Mouse (Mus musculus) heart, embryonic 13.5 days (tissue): ENCODE measurements around the gene Mrgprf. TPM values are rescaled to one million over a fixed set of nuclear protein-coding genes. Genes with fewer than 3 reads are reported as not detected.

Experiments
- ATAC-seq: fragments of 200-750 bp; cut with Nextera tagmentation; 2 replicates; pipeline ENCODE4 v1.8.0; 2017; ENCODE audit warnings: moderate TSS enrichment; ENCODE audit not compliant: insufficient number of reproducible peaks, low FRiP score, low TSS enrichment; ENCODE audit errors: extremely low read depth
- H3K27ac ChIP-seq: fragments of 300-500 bp; sonication (generic); replicated peaks from 2 replicates; pipeline ENCODE4 v1.5.1; 2015; ENCODE audit warnings: moderate library complexity, mild to moderate bottlenecking, inconsistent platforms
- H3K27me3 ChIP-seq: fragments of 300-500 bp; sonication (generic); replicated peaks from 2 replicates; pipeline ENCODE4 v1.6.1; 2015; ENCODE audit warnings: mild to moderate bottlenecking, inconsistent platforms
- H3K36me3 ChIP-seq: fragments of 300-500 bp; sonication (generic); 2 replicates; pipeline ENCODE4 v1.6.1; 2015; ENCODE audit warnings: mild to moderate bottlenecking, inconsistent platforms
- H3K4me1 ChIP-seq: fragments of 300-500 bp; sonication (generic); 2 replicates; pipeline ENCODE4 v1.6.1; 2015; ENCODE audit warnings: inconsistent platforms
- H3K4me2 ChIP-seq: fragments of 300-500 bp; sonication (generic); 2 replicates; pipeline ENCODE4 v1.6.1; 2015; ENCODE audit warnings: inconsistent platforms, mild to moderate bottlenecking, moderate library complexity
- H3K4me3 ChIP-seq: fragments of 300-500 bp; sonication (generic); 2 replicates; pipeline ENCODE4 v1.5.1; 2015; ENCODE audit warnings: moderate library complexity, mild to moderate bottlenecking, inconsistent platforms
- H3K9ac ChIP-seq: fragments of 300-500 bp; sonication (generic); 2 replicates; pipeline ENCODE4 v1.6.1; 2015; ENCODE audit warnings: inconsistent platforms, mild to moderate bottlenecking, moderate library complexity
- H3K9me3 ChIP-seq: fragments of 300-500 bp; sonication (generic); 2 replicates; pipeline ENCODE4 v1.6.1; 2016; ENCODE audit warnings: inconsistent platforms
- WGBS: fragments of 180-500 bp; shearing (Covaris S2); methylation state at CpG from one replicate; pipeline ENCODE4 v1.1.7; 2015; ENCODE audit warnings: mixed read lengths; 5-methylcytosine and 5-hydroxymethylcytosine counted together
- polyA plus RNA-seq: library from polyadenylated mRNA; unstranded; fragments of >200 nt; fragmentation: Nextera tagmentation; extraction: Ambion mirVana; gene quantifications from 2 replicates; pipeline ENCODE4 v1.2.1, GENCODE M21; 2015

The Mrgprf gene
- polyA plus RNA-seq, 1 experiment from 2014 or later, result 0.25 TPM

GRCm38 (mm10) chr7:145283487-145284187, 17.0 kb upstream of the Mrgprf start, which contains the start of gene Tpcn2:
Gene Tpcn2, minus strand, starts transcription at chr7:145284011.
- peak within 1 kb of the TSS; percentile 86 for H3K4me2 ChIP-seq
- 4% methylated on average over 18 of the region's 18 CpGs for WGBS
- peaks cover 15% of the 10 kb centered on the region for H3K36me3 ChIP-seq
- peak within 1 kb of the TSS; percentile 87 for H3K9ac ChIP-seq
- H3K27me3 ChIP-seq, result no peaks in the 10 kb centered on the region
- peak within 1 kb of the TSS; percentile 70 for H3K4me3 ChIP-seq
- ATAC-seq, result peak; percentile 76; the same call in 1 of the 2 replicates
- peaks cover 33% of the 10 kb centered on the region for H3K4me1 ChIP-seq
- H3K27ac ChIP-seq, result peak within 1 kb of the TSS; percentile 55
- H3K9me3 ChIP-seq, result no peaks in the 10 kb centered on the region

DNA sequence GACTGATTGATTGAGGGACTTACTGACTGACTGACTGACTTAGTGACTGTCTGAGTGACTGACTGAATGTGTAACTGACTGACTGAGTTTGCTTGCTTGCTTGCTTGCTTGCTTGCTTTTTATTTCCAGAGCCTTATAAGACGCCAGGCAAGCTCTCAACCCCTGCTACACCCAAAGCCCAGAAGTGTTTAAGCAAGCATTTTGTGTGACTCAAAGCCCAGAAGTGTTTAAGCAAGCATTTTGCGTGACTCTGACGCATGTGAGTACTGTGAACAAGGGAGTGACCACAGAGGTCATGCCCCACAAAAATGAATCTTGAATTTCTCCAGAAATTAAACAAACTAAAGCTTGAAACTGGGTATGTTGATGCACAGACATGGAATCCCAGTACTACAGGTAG, 16.3 kb upstream of the Mrgprf start:
- Histone ChIP-seq H3K9me3 (no peaks in the 10 kb centered on the region), H3K9ac (peak overlapping the region; percentile 4; the same call in 1 of the 2 replicates), H3K27ac (no peak overlapping the region), H3K4me2 (peak overlapping the region; percentile 86), H3K36me3 (peaks cover 9% of the 10 kb centered on the region), H3K27me3 (no peaks in the 10 kb centered on the region), H3K4me1 (peaks cover 35% of the 10 kb centered on the region), H3K4me3 (peak overlapping the region; percentile 70)
- ATAC-seq, result no peak
- WGBS, result 62% methylated on average over 3 of the region's 3 CpGs

DNA sequence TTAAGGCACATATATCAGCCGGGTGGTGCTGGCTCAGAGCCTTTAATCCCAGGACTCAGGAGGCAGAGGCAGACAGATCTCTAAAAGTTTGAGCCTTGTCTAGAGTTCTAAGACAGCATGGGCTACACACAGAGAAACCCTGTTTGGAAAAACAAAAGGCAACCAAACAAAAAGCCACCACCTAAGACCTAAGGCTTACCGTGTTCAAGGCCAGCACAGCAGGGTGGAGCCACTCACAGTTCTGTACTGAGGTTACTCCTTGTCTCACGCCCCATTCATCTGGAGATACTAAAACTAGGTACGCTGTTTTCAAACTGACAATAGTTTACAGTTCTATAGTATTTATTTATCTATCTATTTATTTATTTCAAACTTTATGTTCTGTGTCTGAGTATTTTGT, 15.2 kb upstream of the Mrgprf start:
- Histone ChIP-seq H3K36me3 (no peaks in the 10 kb centered on the region), H3K27ac (no peak overlapping the region), H3K4me3 (no peak overlapping the region), H3K4me2 (no peak overlapping the region), H3K9me3 (no peaks in the 10 kb centered on the region), H3K27me3 (no peaks in the 10 kb centered on the region), H3K9ac (no peak overlapping the region), H3K4me1 (peaks cover 40% of the 10 kb centered on the region)
- no peak for ATAC-seq
- 71% methylated on average over 4 of the region's 4 CpGs for WGBS

GRCm38 (mm10) chr7:145287410-145287809, 13.2 kb upstream of the Mrgprf start:
- Histone ChIP-seq H3K27me3 (no peaks in the 10 kb centered on the region), H3K4me2 (no peak overlapping the region), H3K27ac (no peak overlapping the region), H3K36me3 (no peaks in the 10 kb centered on the region), H3K9me3 (no peaks in the 10 kb centered on the region), H3K4me3 (no peak overlapping the region), H3K4me1 (peaks cover 27% of the 10 kb centered on the region), H3K9ac (no peak overlapping the region)
- ATAC-seq, result no peak
- WGBS, result 43% methylated on average over 6 of the region's 6 CpGs

GRCm38 (mm10) chr7:145289302-145289701, 11.3 kb upstream of the Mrgprf start:
- WGBS, result 22% methylated on average over 5 of the region's 5 CpGs

GRCm38 (mm10) chr7:145291847-145292246, 8.8 kb upstream of the Mrgprf start:
- Histone ChIP-seq H3K4me1 (peaks cover 13% of the 10 kb centered on the region), H3K9ac (no peak overlapping the region), H3K4me2 (no peak overlapping the region), H3K36me3 (no peaks in the 10 kb centered on the region), H3K27ac (no peak overlapping the region), H3K9me3 (no peaks in the 10 kb centered on the region), H3K27me3 (no peaks in the 10 kb centered on the region), H3K4me3 (no peak overlapping the region)
- no peak for ATAC-seq
- WGBS, result 75% methylated on average over 2 of the region's 2 CpGs

More at GRCm38 (mm10) chr7:145289302-145289701, 11.3 kb upstream of the Mrgprf start:
- Histone ChIP-seq H3K4me3 (no peak overlapping the region), H3K9me3 (no peaks in the 10 kb centered on the region), H3K4me1 (peaks cover 13% of the 10 kb centered on the region), H3K27me3 (no peaks in the 10 kb centered on the region), H3K27ac (no peak overlapping the region), H3K36me3 (no peaks in the 10 kb centered on the region), H3K4me2 (no peak overlapping the region), H3K9ac (no peak overlapping the region)
- ATAC-seq, result no peak

DNA sequence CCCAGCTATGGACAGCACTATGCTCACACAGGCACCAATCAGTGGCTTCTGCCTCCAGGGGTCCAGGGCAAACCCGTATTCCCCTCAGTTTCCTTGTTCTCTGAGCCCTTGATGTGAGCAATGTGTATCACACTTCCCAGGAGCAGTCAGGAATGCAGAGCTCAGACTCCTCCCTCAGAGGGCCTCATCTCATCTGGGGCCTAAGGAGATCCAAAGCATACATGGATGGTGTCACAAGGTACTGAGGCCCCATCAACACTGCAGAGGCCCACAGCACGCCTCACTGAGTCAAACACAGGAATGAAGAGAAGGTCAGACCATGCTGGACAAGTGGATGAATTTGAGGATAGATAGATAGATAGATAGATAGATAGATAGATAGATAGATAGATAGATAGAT, 7.9 kb upstream of the Mrgprf start:
- Histone ChIP-seq H3K4me1 (peaks cover 7% of the 10 kb centered on the region), H3K27me3 (no peaks in the 10 kb centered on the region), H3K27ac (no peak overlapping the region), H3K36me3 (no peaks in the 10 kb centered on the region), H3K9me3 (no peaks in the 10 kb centered on the region), H3K9ac (no peak overlapping the region), H3K4me2 (no peak overlapping the region), H3K4me3 (no peak overlapping the region)
- ATAC-seq, result no peak
- 57% methylated on average over 2 of the region's 2 CpGs for WGBS

GRCm38 (mm10) chr7:145293859-145294258, 6.8 kb upstream of the Mrgprf start:
- ATAC-seq, result no peak
- Histone ChIP-seq H3K9me3 (no peaks in the 10 kb centered on the region), H3K36me3 (no peaks in the 10 kb centered on the region), H3K4me2 (no peak overlapping the region), H3K4me1 (peaks cover 7% of the 10 kb centered on the region), H3K9ac (no peak overlapping the region), H3K27me3 (no peaks in the 10 kb centered on the region), H3K4me3 (no peak overlapping the region), H3K27ac (no peak overlapping the region)
- WGBS, result 30% methylated on average over 6 of the region's 6 CpGs

- no peaks in the 10 kb centered on the region for H3K9me3 ChIP-seq
- no peaks in the 10 kb centered on the region for H3K27me3 ChIP-seq
- H3K4me1 ChIP-seq, result peaks cover 19% of the 10 kb centered on the region
- H3K9ac ChIP-seq, result no peak overlapping the region
- no peaks in the 10 kb centered on the region for H3K36me3 ChIP-seq
- H3K4me2 ChIP-seq, result no peak overlapping the region
- WGBS, result 54% methylated on average over 3 of the region's 3 CpGs
- no peak overlapping the region for H3K27ac ChIP-seq
- H3K4me3 ChIP-seq, result no peak overlapping the region
- no peak for ATAC-seq
Measured at GRCm38 (mm10) chr7:145298666-145299490, 1.8 kb upstream of the Mrgprf start.

- H3K27me3 ChIP-seq, result no peaks in the 10 kb centered on the region
- H3K4me2 ChIP-seq, result no peak overlapping the region
- peaks cover 19% of the 10 kb centered on the region for H3K4me1 ChIP-seq
- WGBS, result 60% methylated on average over 7 of the region's 7 CpGs
- no peaks in the 10 kb centered on the region for H3K9me3 ChIP-seq
- no peak overlapping the region for H3K4me3 ChIP-seq
- no peak overlapping the region for H3K27ac ChIP-seq
- no peak for ATAC-seq
- no peak overlapping the region for H3K9ac ChIP-seq
- no peaks in the 10 kb centered on the region for H3K36me3 ChIP-seq
Measured at GRCm38 (mm10) chr7:145299562-145300320, 887 bp upstream of the Mrgprf start.

DNA sequence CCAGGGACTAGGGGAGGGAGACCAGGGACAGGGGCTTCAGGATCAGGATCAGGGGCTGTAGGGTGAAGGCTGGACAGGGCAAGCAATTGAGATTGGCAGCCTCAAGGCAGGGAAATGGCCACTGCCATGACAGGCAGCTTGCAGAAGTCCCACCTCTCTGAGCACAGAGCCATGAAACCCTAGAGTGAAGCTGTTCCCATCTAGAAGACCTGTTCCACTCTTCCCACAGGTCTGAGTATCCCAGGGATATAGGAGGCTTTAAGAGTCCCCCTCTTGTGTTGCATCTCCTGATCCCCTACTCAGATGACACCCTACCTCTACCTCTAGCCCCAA, 346 bp downstream of the Mrgprf start:
- Histone ChIP-seq H3K9ac (no peak overlapping the region), H3K4me1 (peaks cover 19% of the 10 kb centered on the region), H3K4me3 (no peak overlapping the region), H3K9me3 (no peaks in the 10 kb centered on the region), H3K27me3 (no peaks in the 10 kb centered on the region), H3K36me3 (no peaks in the 10 kb centered on the region), H3K4me2 (no peak overlapping the region), H3K27ac (no peak overlapping the region)
- ATAC-seq, result no peak
